Mouse (Mus musculus): ENCODE results near the gene Cnpy2. TPM values are rescaled to one million over a fixed set of nuclear protein-coding genes. Genes with fewer than 3 reads are reported as not detected.

Cnpy2 gene
- 51.6 TPM for polyA plus RNA-seq (2014; fragmentation: Illumina TruSeq; extraction: RNeasy Lipid Tissue Mini Kit (QIAGEN cat#74804); ENCODE audit: low read depth, low replicate concordance)

GRCm38 (mm10) chr10:128322141-128323108 is at the start of gene Cnpy2:
Cnpy2 (plus strand) TSS chr10:128322459.

GRCm38 (mm10) chr10:128298702-128299171 is 23.5 kb upstream of the Cnpy2 start, which contains the start of gene Il23a:
Il23a (minus strand) TSS chr10:128298752.

GRCm38 (mm10) chr10:128303126-128304021 is 18.9 kb upstream of the Cnpy2 start, which contains the start of gene Pan2:
Pan2 (plus strand) TSS chr10:128303335.

GRCm38 (mm10) chr10:128337306-128338181 is 15.3 kb downstream of the Cnpy2 start, which contains the start of gene Cs:
Cs (plus strand) TSS chr10:128337734.

GRCm38 (mm10) chr10:128368402-128369217 is 46.4 kb downstream of the Cnpy2 start, which contains the start of gene Coq10a:
Coq10a (minus strand) TSS chr10:128368997.

GRCm38 (mm10) chr10:128376455-128377211 is 54.4 kb downstream of the Cnpy2 start, which contains the start of gene Ankrd52:
Ankrd52 (plus strand) TSS chr10:128377115.

Other genes starting within 250 kb of the Cnpy2 start
- 811 TPM for gene Atp5b, start 239.2 kb upstream of the Cnpy2 start, polyA plus RNA-seq (2014; fragmentation: Illumina TruSeq; extraction: RNeasy Lipid Tissue Mini Kit (QIAGEN cat#74804); ENCODE audit: low read depth, low replicate concordance)
- 20.4 TPM for gene Baz2a, start 230.9 kb upstream of the Cnpy2 start, polyA plus RNA-seq (2014; fragmentation: Illumina TruSeq; extraction: RNeasy Lipid Tissue Mini Kit (QIAGEN cat#74804); ENCODE audit: low read depth, low replicate concordance)
- gene Rbms2, start 142.2 kb upstream of the Cnpy2 start, polyA plus RNA-seq (2014; fragmentation: Illumina TruSeq; extraction: RNeasy Lipid Tissue Mini Kit (QIAGEN cat#74804); ENCODE audit: low read depth, low replicate concordance) = 27.8 TPM
- gene Gls2, start 128.0 kb upstream of the Cnpy2 start, polyA plus RNA-seq (2014; fragmentation: Illumina TruSeq; extraction: RNeasy Lipid Tissue Mini Kit (QIAGEN cat#74804); ENCODE audit: low read depth, low replicate concordance) = not detected
- gene Spryd4, start 110.7 kb upstream of the Cnpy2 start, polyA plus RNA-seq (2014; fragmentation: Illumina TruSeq; extraction: RNeasy Lipid Tissue Mini Kit (QIAGEN cat#74804); ENCODE audit: low read depth, low replicate concordance) = 9.9 TPM
- gene Mip, start 96.6 kb upstream of the Cnpy2 start, polyA plus RNA-seq (2014; fragmentation: Illumina TruSeq; extraction: RNeasy Lipid Tissue Mini Kit (QIAGEN cat#74804); ENCODE audit: low read depth, low replicate concordance) = not detected
- gene Timeless, start 90.4 kb upstream of the Cnpy2 start, polyA plus RNA-seq (2014; fragmentation: Illumina TruSeq; extraction: RNeasy Lipid Tissue Mini Kit (QIAGEN cat#74804); ENCODE audit: low read depth, low replicate concordance) = 1.7 TPM
- gene Apon, start 68.4 kb upstream of the Cnpy2 start, polyA plus RNA-seq (2014; fragmentation: Illumina TruSeq; extraction: RNeasy Lipid Tissue Mini Kit (QIAGEN cat#74804); ENCODE audit: low read depth, low replicate concordance) = not detected
- gene Apof, start 53.8 kb upstream of the Cnpy2 start, polyA plus RNA-seq (2014; fragmentation: Illumina TruSeq; extraction: RNeasy Lipid Tissue Mini Kit (QIAGEN cat#74804); ENCODE audit: low read depth, low replicate concordance) = 7.3 TPM
- gene Stat2, start 51.9 kb upstream of the Cnpy2 start, polyA plus RNA-seq (2014; fragmentation: Illumina TruSeq; extraction: RNeasy Lipid Tissue Mini Kit (QIAGEN cat#74804); ENCODE audit: low read depth, low replicate concordance) = 16.5 TPM
- gene Il23a, start 23.7 kb upstream of the Cnpy2 start, polyA plus RNA-seq (2014; fragmentation: Illumina TruSeq; extraction: RNeasy Lipid Tissue Mini Kit (QIAGEN cat#74804); ENCODE audit: low read depth, low replicate concordance) = not detected
- gene Pan2, start 19.1 kb upstream of the Cnpy2 start, polyA plus RNA-seq (2014; fragmentation: Illumina TruSeq; extraction: RNeasy Lipid Tissue Mini Kit (QIAGEN cat#74804); ENCODE audit: low read depth, low replicate concordance) = 7.5 TPM
- gene Cs, start 15.3 kb downstream of the Cnpy2 start, polyA plus RNA-seq (2014; fragmentation: Illumina TruSeq; extraction: RNeasy Lipid Tissue Mini Kit (QIAGEN cat#74804); ENCODE audit: low read depth, low replicate concordance) = 151 TPM
- gene Coq10a, start 46.5 kb downstream of the Cnpy2 start, polyA plus RNA-seq (2014; fragmentation: Illumina TruSeq; extraction: RNeasy Lipid Tissue Mini Kit (QIAGEN cat#74804); ENCODE audit: low read depth, low replicate concordance) = 19.6 TPM
- 14.8 TPM for gene Ankrd52, start 54.7 kb downstream of the Cnpy2 start, polyA plus RNA-seq (2014; fragmentation: Illumina TruSeq; extraction: RNeasy Lipid Tissue Mini Kit (QIAGEN cat#74804); ENCODE audit: low read depth, low replicate concordance)
- gene Slc39a5, start 78.8 kb downstream of the Cnpy2 start, polyA plus RNA-seq (2014; fragmentation: Illumina TruSeq; extraction: RNeasy Lipid Tissue Mini Kit (QIAGEN cat#74804); ENCODE audit: low read depth, low replicate concordance) = not detected
- gene Nabp2, start 89.0 kb downstream of the Cnpy2 start, polyA plus RNA-seq (2014; fragmentation: Illumina TruSeq; extraction: RNeasy Lipid Tissue Mini Kit (QIAGEN cat#74804); ENCODE audit: low read depth, low replicate concordance) = 32.8 TPM
- gene Rnf41, start 89.2 kb downstream of the Cnpy2 start, polyA plus RNA-seq (2014; fragmentation: Illumina TruSeq; extraction: RNeasy Lipid Tissue Mini Kit (QIAGEN cat#74804); ENCODE audit: low read depth, low replicate concordance) = 13.8 TPM
- gene Smarcc2, start 136.8 kb downstream of the Cnpy2 start, polyA plus RNA-seq (2014; fragmentation: Illumina TruSeq; extraction: RNeasy Lipid Tissue Mini Kit (QIAGEN cat#74804); ENCODE audit: low read depth, low replicate concordance) = 50.5 TPM
- 64.3 TPM for gene Myl6, start 171.7 kb downstream of the Cnpy2 start, polyA plus RNA-seq (2014; fragmentation: Illumina TruSeq; extraction: RNeasy Lipid Tissue Mini Kit (QIAGEN cat#74804); ENCODE audit: low read depth, low replicate concordance)
- gene Myl6b, start 176.2 kb downstream of the Cnpy2 start, polyA plus RNA-seq (2014; fragmentation: Illumina TruSeq; extraction: RNeasy Lipid Tissue Mini Kit (QIAGEN cat#74804); ENCODE audit: low read depth, low replicate concordance) = not detected
- 5.1 TPM for gene Esyt1, start 203.4 kb downstream of the Cnpy2 start, polyA plus RNA-seq (2014; fragmentation: Illumina TruSeq; extraction: RNeasy Lipid Tissue Mini Kit (QIAGEN cat#74804); ENCODE audit: low read depth, low replicate concordance)
- 0.82 TPM for gene Zc3h10, start 225.3 kb downstream of the Cnpy2 start, polyA plus RNA-seq (2014; fragmentation: Illumina TruSeq; extraction: RNeasy Lipid Tissue Mini Kit (QIAGEN cat#74804); ENCODE audit: low read depth, low replicate concordance)
- 12.5 TPM for gene Rpl41, start 226.8 kb downstream of the Cnpy2 start, polyA plus RNA-seq (2014; fragmentation: Illumina TruSeq; extraction: RNeasy Lipid Tissue Mini Kit (QIAGEN cat#74804); ENCODE audit: low read depth, low replicate concordance)
- gene Pa2g4, start 243.5 kb downstream of the Cnpy2 start, polyA plus RNA-seq (2014; fragmentation: Illumina TruSeq; extraction: RNeasy Lipid Tissue Mini Kit (QIAGEN cat#74804); ENCODE audit: low read depth, low replicate concordance) = 91.8 TPM

All from adrenal gland, adult 10 weeks (tissue).